Mouse (Mus musculus): ENCODE results near the gene E2f6. TPM values are rescaled to one million over a fixed set of nuclear protein-coding genes. Genes with fewer than 3 reads are reported as not detected.

Gene E2f6
- polyA plus RNA-seq (2014; fragmentation: Illumina TruSeq; extraction: RNeasy Lipid Tissue Mini Kit (QIAGEN cat#74804)): 59.5 TPM

GRCm38 (mm10) chr12:16810525-16811431, at the start of gene E2f6:
Gene E2f6, plus strand, starts transcription at chr12:16810963.

DNA sequence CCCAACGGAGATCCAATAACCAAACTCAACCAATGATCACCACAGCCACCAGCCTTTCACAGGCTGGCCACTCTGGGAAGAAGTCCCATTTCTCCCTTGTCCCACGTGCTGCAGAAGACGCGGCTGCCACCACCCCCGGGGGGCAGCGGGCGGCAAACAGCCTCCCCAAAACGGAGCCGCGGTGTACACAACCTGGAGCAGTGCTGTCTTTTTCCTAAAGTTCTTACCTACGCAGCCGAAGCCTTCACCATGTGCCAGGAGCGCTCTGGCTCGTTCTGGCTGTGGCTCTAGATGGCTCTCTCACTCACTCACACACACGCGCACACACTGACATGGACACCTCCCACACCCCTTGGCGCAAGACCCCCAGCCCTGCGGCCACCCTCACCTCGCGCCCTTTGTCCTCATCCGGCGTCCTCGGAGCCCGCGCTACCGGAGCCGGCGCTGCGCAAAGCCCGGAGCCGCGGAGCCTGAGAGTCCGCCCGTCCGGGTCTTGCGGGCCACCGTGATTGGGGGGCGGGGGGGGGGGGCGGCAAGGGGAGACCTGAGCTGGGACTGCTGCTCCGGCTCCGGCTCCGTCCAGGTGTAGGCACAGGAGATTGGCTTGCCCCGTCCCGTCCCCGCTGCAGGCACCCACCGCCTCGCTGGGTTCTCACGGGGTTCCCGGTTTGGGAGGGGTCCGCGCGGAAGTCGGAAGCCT, 10.4 kb upstream of the E2f6 start, which contains the start of gene Greb1:
TSS of gene Greb1 (minus strand) at position 628 of the 700 bp plus-strand sequence.

Other genes starting within 250 kb of the E2f6 start
- gene Lpin1, start 200.0 kb upstream of the E2f6 start, polyA plus RNA-seq (2014; fragmentation: Illumina TruSeq; extraction: RNeasy Lipid Tissue Mini Kit (QIAGEN cat#74804)): 10.5 TPM
- gene Ntsr2, start 157.6 kb upstream of the E2f6 start, polyA plus RNA-seq (2014; fragmentation: Illumina TruSeq; extraction: RNeasy Lipid Tissue Mini Kit (QIAGEN cat#74804)): not detected
- 113 TPM for gene Greb1, start 10.1 kb upstream of the E2f6 start, polyA plus RNA-seq (2014; fragmentation: Illumina TruSeq; extraction: RNeasy Lipid Tissue Mini Kit (QIAGEN cat#74804))
- 215 TPM for gene Rock2, start 83.9 kb downstream of the E2f6 start, polyA plus RNA-seq (2014; fragmentation: Illumina TruSeq; extraction: RNeasy Lipid Tissue Mini Kit (QIAGEN cat#74804))
- 23.6 TPM for gene Pqlc3, start 189.4 kb downstream of the E2f6 start, polyA plus RNA-seq (2014; fragmentation: Illumina TruSeq; extraction: RNeasy Lipid Tissue Mini Kit (QIAGEN cat#74804))
- 1.7 TPM for gene 2410004P03Rik, start 200.8 kb downstream of the E2f6 start, polyA plus RNA-seq (2014; fragmentation: Illumina TruSeq; extraction: RNeasy Lipid Tissue Mini Kit (QIAGEN cat#74804))

Data from ovary, adult 10 weeks (tissue).